Mouse (Mus musculus) hindbrain, embryonic 11.5 days (tissue): ENCODE data around the gene Ptprt. TPM values are rescaled to one million over a fixed set of nuclear protein-coding genes. Genes with fewer than 3 reads are reported as not detected.

Source experiments
- ATAC-seq: fragments of 200-750 bp; cut with Nextera tagmentation; 2 replicates; pipeline ENCODE4 v1.8.0; 2017; ENCODE audit warnings: mild to moderate bottlenecking, moderate TSS enrichment, moderate library complexity; ENCODE audit not compliant: low FRiP score
- DNase-seq: peaks from one replicate; pipeline ENCODE4 v3.0.0-alpha.2; 2015; ENCODE audit warnings: low spot score
- H3K27ac ChIP-seq: fragments of 300-500 bp; sonication (generic); 2 replicates; pipeline ENCODE4 v1.5.1; 2014; ENCODE audit warnings: mild to moderate bottlenecking, low read depth, low read length
- H3K27me3 ChIP-seq: fragments of 300-500 bp; sonication (generic); 2 replicates; pipeline ENCODE4 v1.6.1; 2014; ENCODE audit warnings: mild to moderate bottlenecking, low read length, moderate library complexity, mixed read lengths; ENCODE audit not compliant: control insufficient read depth, insufficient read depth
- H3K36me3 ChIP-seq: fragments of 300-500 bp; sonication (generic); 2 replicates; pipeline ENCODE4 v1.6.1; 2014; ENCODE audit warnings: mild to moderate bottlenecking, low read length, moderate library complexity, mixed read lengths; ENCODE audit not compliant: control insufficient read depth, insufficient read depth
- H3K4me1 ChIP-seq: fragments of 300-500 bp; sonication (generic); replicated peaks from 2 replicates; pipeline ENCODE4 v1.6.1; 2014; ENCODE audit warnings: low read length, mixed read lengths; ENCODE audit not compliant: control insufficient read depth, insufficient read depth
- H3K4me2 ChIP-seq: fragments of 300-500 bp; sonication (generic); replicated peaks from 2 replicates; pipeline ENCODE4 v1.6.1; 2014; ENCODE audit warnings: mild to moderate bottlenecking, low read depth, low read length
- H3K4me3 ChIP-seq: fragments of 300-500 bp; sonication (generic); 2 replicates; pipeline ENCODE4 v1.5.1; 2014; ENCODE audit warnings: low read depth, low read length
- H3K9ac ChIP-seq: fragments of 300-500 bp; sonication (generic); 2 replicates; pipeline ENCODE4 v1.6.1; 2014; ENCODE audit warnings: low read depth, low read length
- H3K9me3 ChIP-seq: fragments of 300-500 bp; sonication (generic); 2 replicates; pipeline ENCODE4 v1.6.1; 2016; ENCODE audit warnings: low read length; ENCODE audit not compliant: control insufficient read depth
- WGBS: fragments of 180-500 bp; shearing (Covaris S2); extraction: QIAGEN DNeasy Blood & Tissue Kit; methylation state at CpG from one replicate; pipeline ENCODE4 v1.1.7; 2014; 5-methylcytosine and 5-hydroxymethylcytosine counted together
- polyA plus RNA-seq: library from polyadenylated mRNA; unstranded; fragments of >200 nt; fragmentation: Nextera tagmentation; extraction: Ambion mirVana; gene quantifications from 2 replicates; pipeline ENCODE4 v1.2.1, GENCODE M21; 2014

Gene Ptprt
- polyA plus RNA-seq, 1 experiment from 2014 or later, result 1.3 TPM

- no peaks in the 10 kb centered on the region for H3K9me3 ChIP-seq
- H3K4me1 ChIP-seq, result no peaks in the 10 kb centered on the region
- no peaks in the 10 kb centered on the region for H3K36me3 ChIP-seq
- H3K27me3 ChIP-seq, result no peaks in the 10 kb centered on the region
- no peak overlapping the region for H3K4me3 ChIP-seq
- H3K4me2 ChIP-seq, result no peak overlapping the region
- no peak overlapping the region for H3K9ac ChIP-seq
- no peak overlapping the region for H3K27ac ChIP-seq
- DNase-seq (no peak), ATAC-seq (no peak)
- WGBS, result 85% methylated on average over 2 of the region's 2 CpGs
These were observed 542.9 kb downstream of the Ptprt start for GRCm38 (mm10) chr2:162118041-162118440.

- Histone ChIP-seq H3K9me3 (no peaks in the 10 kb centered on the region), H3K4me2 (no peak overlapping the region), H3K36me3 (no peaks in the 10 kb centered on the region), H3K4me3 (no peak overlapping the region), H3K4me1 (no peaks in the 10 kb centered on the region), H3K27ac (no peak overlapping the region), H3K27me3 (no peaks in the 10 kb centered on the region), H3K9ac (no peak overlapping the region)
- no peak for ATAC-seq
- WGBS, result 89% methylated on average over 3 of the region's 3 CpGs
- no peak for DNase-seq
These were observed 578.6 kb downstream of the Ptprt start for GRCm38 (mm10) chr2:162082391-162082790.

GRCm38 (mm10) chr2:162080717-162081398 lies 580.1 kb downstream of the Ptprt start:
- no peak overlapping the region for H3K27ac ChIP-seq
- no peaks in the 10 kb centered on the region for H3K36me3 ChIP-seq
- 84% methylated on average over 1 of the region's 1 CpGs for whole genome bisulfite sequencing
- H3K4me3 ChIP-seq, result no peak overlapping the region
- ATAC-seq (no peak), DNase-seq (no peak)
- no peak overlapping the region for H3K4me2 ChIP-seq
- H3K4me1 ChIP-seq, result no peaks in the 10 kb centered on the region
- no peaks in the 10 kb centered on the region for H3K9me3 ChIP-seq
- no peaks in the 10 kb centered on the region for H3K27me3 ChIP-seq
- H3K9ac ChIP-seq, result no peak overlapping the region

GRCm38 (mm10) chr2:162078571-162079280 lies 582.2 kb downstream of the Ptprt start:
- Histone ChIP-seq H3K9me3 (no peaks in the 10 kb centered on the region), H3K9ac (no peak overlapping the region), H3K4me2 (no peak overlapping the region), H3K36me3 (no peaks in the 10 kb centered on the region), H3K27ac (no peak overlapping the region), H3K4me1 (no peaks in the 10 kb centered on the region), H3K4me3 (no peak overlapping the region), H3K27me3 (no peaks in the 10 kb centered on the region)
- ATAC-seq, result no peak
- WGBS, result 90% methylated on average over 5 of the region's 5 CpGs
- DNase-seq, result no peak

GRCm38 (mm10) chr2:162052816-162053215 lies 608.1 kb downstream of the Ptprt start:
- 98% methylated on average over 3 of the region's 3 CpGs for WGBS
- no peak overlapping the region for H3K27ac ChIP-seq
- no peaks in the 10 kb centered on the region for H3K9me3 ChIP-seq
- ATAC-seq, result no peak
- no peaks in the 10 kb centered on the region for H3K4me1 ChIP-seq
- H3K4me2 ChIP-seq, result no peak overlapping the region
- no peaks in the 10 kb centered on the region for H3K27me3 ChIP-seq
- H3K36me3 ChIP-seq, result no peaks in the 10 kb centered on the region
- no peak for DNase-seq
- no peak overlapping the region for H3K9ac ChIP-seq
- no peak overlapping the region for H3K4me3 ChIP-seq

GRCm38 (mm10) chr2:162050198-162050597 lies 610.7 kb downstream of the Ptprt start:
- no peaks in the 10 kb centered on the region for H3K27me3 ChIP-seq
- no peaks in the 10 kb centered on the region for H3K4me1 ChIP-seq
- 74% methylated on average over 4 of the region's 4 CpGs for WGBS
- H3K27ac ChIP-seq, result no peak overlapping the region
- DNase-seq, result no peak
- H3K4me2 ChIP-seq, result no peak overlapping the region
- no peak overlapping the region for H3K4me3 ChIP-seq
- H3K9ac ChIP-seq, result no peak overlapping the region
- no peaks in the 10 kb centered on the region for H3K36me3 ChIP-seq
- ATAC-seq, result no peak
- H3K9me3 ChIP-seq, result no peaks in the 10 kb centered on the region

GRCm38 (mm10) chr2:162035615-162036014 lies 625.3 kb downstream of the Ptprt start:
- Histone ChIP-seq H3K4me1 (no peaks in the 10 kb centered on the region), H3K9ac (no peak overlapping the region), H3K4me2 (no peak overlapping the region), H3K9me3 (no peaks in the 10 kb centered on the region), H3K36me3 (no peaks in the 10 kb centered on the region), H3K27ac (no peak overlapping the region), H3K27me3 (no peaks in the 10 kb centered on the region), H3K4me3 (no peak overlapping the region)
- ATAC-seq (0 out of 2 replicates have a peak, but pooled peaks have one; percentile 47), DNase-seq (peak; percentile 22)
- 46% methylated on average over 4 of the region's 4 CpGs for WGBS

GRCm38 (mm10) chr2:162031636-162032035 lies 629.3 kb downstream of the Ptprt start:
- Histone ChIP-seq H3K36me3 (no peaks in the 10 kb centered on the region), H3K27ac (no peak overlapping the region), H3K27me3 (no peaks in the 10 kb centered on the region), H3K4me3 (no peak overlapping the region), H3K9me3 (no peaks in the 10 kb centered on the region), H3K9ac (no peak overlapping the region), H3K4me1 (no peaks in the 10 kb centered on the region), H3K4me2 (no peak overlapping the region)
- WGBS, result 78% methylated on average over 4 of the region's 4 CpGs
- no peak for ATAC-seq
- DNase-seq, result peak; percentile 52

- Histone ChIP-seq H3K4me2 (no peak overlapping the region), H3K4me1 (no peaks in the 10 kb centered on the region), H3K4me3 (no peak overlapping the region), H3K9me3 (no peaks in the 10 kb centered on the region), H3K36me3 (no peaks in the 10 kb centered on the region), H3K27ac (no peak overlapping the region), H3K27me3 (no peaks in the 10 kb centered on the region), H3K9ac (no peak overlapping the region)
- ATAC-seq (no peak), DNase-seq (no peak)
- 65% methylated on average over 7 of the region's 7 CpGs for WGBS
These were observed 659.9 kb downstream of the Ptprt start for GRCm38 (mm10) chr2:162001016-162001415.
